Mouse (Mus musculus) macrophage (primary cell): Measurements from ENCODE around the gene Snx17. TPM values are rescaled to one million over a fixed set of nuclear protein-coding genes. Genes with fewer than 3 reads are reported as not detected.
"Not testable (repeated sequence)": the region's sequence is repeated elsewhere in the genome, so short reads cannot be mapped to it uniquely, and the experiment has no call there.

Experiments
- H3K27ac ChIP-seq: fragments of 350-480 bp; formaldehyde crosslinking; 2 replicates; pipeline ENCODE4 v1.9.0; 2021
- H3K36me3 ChIP-seq: fragments of 350-480 bp; formaldehyde crosslinking; 2 replicates; pipeline ENCODE4 v1.9.0; 2021; ENCODE audit errors: inconsistent target
- H3K4me3 ChIP-seq: fragments of 350-480 bp; formaldehyde crosslinking; 2 replicates; pipeline ENCODE4 v1.9.0; 2021; ENCODE audit errors: inconsistent target
- H3K79me2 ChIP-seq: fragments of 350-480 bp; formaldehyde crosslinking; 2 replicates; pipeline ENCODE4 v1.9.0; 2021; ENCODE audit errors: inconsistent target
- WGBS: methylation state at CpG from one replicate; pipeline ENCODE4 v1.1.7; 2026; ENCODE audit warnings: inconsistent platforms; ENCODE audit not compliant: missing documents; 5-methylcytosine and 5-hydroxymethylcytosine counted together
- polyA plus RNA-seq: library from polyadenylated mRNA; stranded (reverse); fragments of 250-400 nt; gene quantifications from 3 replicates; pipeline ENCODE4 v1.2.4, GENCODE M21; 2018; ENCODE audit warnings: inconsistent platforms

Gene Snx17
- polyA plus RNA-seq, 1 experiment from 2014 or later, result 30.9 TPM

GRCm38 (mm10) chr5:31201742-31202590, 8.9 kb downstream of the Snx17 start, which contains the start of gene Zfp513:
Zfp513 (minus strand) TSS chr5:31202303.
- H3K36me3 ChIP-seq, result peaks cover 57% of the 10 kb centered on the region
- H3K79me2 ChIP-seq, result peaks cover 47% of the 10 kb centered on the region
- peak within 1 kb of the TSS; percentile 89 for H3K4me3 ChIP-seq
- H3K27ac ChIP-seq, result peak within 1 kb of the TSS; percentile 90
- WGBS, result under 1% methylated on average over 52 of the region's 53 CpGs

DNA sequence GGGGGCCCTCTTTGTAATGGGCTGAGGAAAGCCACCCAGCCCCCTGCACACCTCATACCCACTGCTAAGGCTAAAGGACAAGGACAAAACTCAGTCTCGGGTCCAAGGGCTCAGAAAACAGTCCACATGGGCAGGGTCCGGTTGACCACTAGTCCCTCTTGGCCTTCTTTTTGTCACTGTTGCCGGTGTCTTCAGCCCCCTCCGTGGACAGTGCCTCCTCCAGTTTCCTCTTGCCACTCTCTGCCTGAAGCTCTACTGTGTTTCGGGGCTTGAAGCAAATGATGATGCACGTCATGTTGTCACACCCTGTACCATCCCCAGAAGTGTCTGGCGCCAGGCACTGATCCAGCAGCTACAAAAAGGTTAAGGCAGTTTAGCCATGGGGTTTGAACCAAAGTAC, 9.9 kb downstream of the Snx17 start:
- Histone ChIP-seq H3K79me2 (peaks cover 38% of the 10 kb centered on the region), H3K4me3 (peak overlapping the region; percentile 89), H3K27ac (peak overlapping the region; percentile 77), H3K36me3 (peaks cover 56% of the 10 kb centered on the region)
- WGBS, result 95% methylated on average over 7 of the region's 7 CpGs

DNA sequence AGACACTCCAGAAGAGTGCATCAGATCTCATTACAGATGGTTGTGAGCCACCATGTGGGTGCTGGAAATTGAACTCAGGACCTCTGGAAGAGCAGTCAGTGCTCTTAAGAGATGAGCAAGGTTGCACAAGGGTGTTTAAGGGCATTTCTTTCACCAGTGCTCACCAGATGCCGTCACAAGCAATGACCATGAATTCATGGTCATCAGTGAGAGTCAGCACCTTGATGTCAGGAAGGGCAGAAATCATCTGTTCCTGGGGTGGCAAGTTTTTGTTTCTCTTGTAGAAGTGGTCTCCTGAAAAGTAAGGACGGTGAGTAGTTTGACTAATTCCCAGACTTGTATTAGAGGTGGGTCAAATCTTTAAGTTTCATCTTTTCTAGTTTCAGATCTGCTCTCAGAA, 10.8 kb downstream of the Snx17 start:
- Histone ChIP-seq H3K79me2 (peaks cover 40% of the 10 kb centered on the region), H3K27ac (no peak overlapping the region), H3K4me3 (no peak overlapping the region), H3K36me3 (peaks cover 48% of the 10 kb centered on the region)
- 97% methylated on average over 2 of the region's 2 CpGs for WGBS

GRCm38 (mm10) chr5:31204421-31204820, 11.4 kb downstream of the Snx17 start:
- Histone ChIP-seq H3K4me3 (no peak overlapping the region), H3K36me3 (peaks cover 42% of the 10 kb centered on the region), H3K27ac (no peak overlapping the region), H3K79me2 (peaks cover 40% of the 10 kb centered on the region)
- WGBS, result 98% methylated on average over 6 of the region's 6 CpGs

DNA sequence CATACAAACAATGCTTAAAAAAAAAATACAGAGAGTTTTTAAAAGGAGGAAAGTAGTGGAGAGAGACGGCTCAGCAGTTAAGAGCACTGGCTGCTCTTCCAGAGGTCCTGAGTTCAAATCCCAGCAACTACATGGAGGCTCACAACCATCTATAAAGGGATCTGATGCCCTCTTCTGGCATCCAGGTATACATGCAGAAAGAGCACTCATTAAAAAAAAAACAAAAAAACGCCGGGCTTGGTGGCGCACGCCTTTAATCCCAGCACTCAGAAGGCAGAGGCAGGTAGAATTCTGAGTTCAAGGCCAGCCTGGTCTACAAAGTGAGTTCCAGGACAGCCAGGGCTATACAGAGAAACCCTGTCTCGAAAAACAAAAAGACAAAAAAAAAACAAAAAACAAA, 23.5 kb downstream of the Snx17 start:
- H3K79me2 ChIP-seq, result peaks cover 83% of the 10 kb centered on the region
- not testable (repeated sequence) for H3K36me3 ChIP-seq, H3K4me3 ChIP-seq, H3K27ac ChIP-seq
- 81% methylated on average over 5 of the region's 6 CpGs for WGBS

DNA sequence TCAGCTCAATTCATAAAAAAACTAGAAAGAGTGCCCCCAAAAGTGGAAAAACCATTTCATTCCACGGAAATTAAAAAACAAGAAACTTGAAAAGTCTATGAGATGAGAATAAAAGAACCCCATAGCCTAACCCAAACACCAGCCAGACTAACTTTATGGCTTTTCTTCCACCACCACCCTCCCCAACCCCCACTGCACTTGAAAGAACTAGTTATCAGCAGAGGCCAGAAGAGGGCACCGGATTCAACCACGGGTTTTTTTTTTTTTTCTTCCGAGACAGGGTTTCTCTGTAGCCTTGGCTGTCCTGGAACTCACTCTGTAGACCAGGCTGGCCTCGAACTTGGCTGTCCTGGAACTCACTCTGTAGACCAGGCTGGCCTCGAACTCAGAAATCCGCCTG, 25.3 kb downstream of the Snx17 start:
- 100% methylated on average over 1 of the region's 7 CpGs for WGBS
- H3K36me3 ChIP-seq, result no peaks in the 10 kb centered on the region
- H3K79me2 ChIP-seq, result peaks cover 66% of the 10 kb centered on the region
- no peak overlapping the region for H3K4me3 ChIP-seq
- H3K27ac ChIP-seq, result no peak overlapping the region

DNA sequence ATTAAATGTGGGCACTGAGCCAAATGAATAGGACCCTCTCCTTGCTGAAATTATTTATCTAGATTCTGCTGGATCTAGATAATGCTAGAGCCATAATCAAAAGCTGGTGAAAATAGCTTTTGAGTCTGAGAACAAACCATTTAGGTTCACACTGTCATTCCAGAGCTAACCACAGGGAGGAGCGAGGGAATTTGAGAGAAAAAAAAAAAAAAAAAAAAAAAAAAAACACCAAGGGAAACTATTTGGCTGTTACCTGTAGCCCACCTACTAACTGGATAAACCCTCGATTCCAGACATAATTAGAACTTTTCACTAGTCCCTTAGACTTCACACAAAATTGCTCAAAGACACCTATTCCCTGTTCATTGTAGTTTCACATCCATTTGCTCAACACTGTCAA, 26.0 kb downstream of the Snx17 start:
- peak overlapping the region; percentile 47 for H3K4me3 ChIP-seq
- peaks cover 58% of the 10 kb centered on the region for H3K79me2 ChIP-seq
- WGBS, result 7% methylated on average over 2 of the region's 2 CpGs
- H3K36me3 ChIP-seq, result no peaks in the 10 kb centered on the region
- no peak overlapping the region for H3K27ac ChIP-seq

GRCm38 (mm10) chr5:31219474-31219873, 26.4 kb downstream of the Snx17 start:
- 1% methylated on average over 10 of the region's 11 CpGs for WGBS
- peaks cover 54% of the 10 kb centered on the region for H3K79me2 ChIP-seq
- peak overlapping the region; percentile 34; the same call in 1 of the 2 replicates for H3K27ac ChIP-seq
- H3K4me3 ChIP-seq, result peak overlapping the region; percentile 47
- H3K36me3 ChIP-seq, result no peaks in the 10 kb centered on the region

- Histone ChIP-seq H3K27ac (peak overlapping the region; percentile 34; the same call in 1 of the 2 replicates), H3K4me3 (peak overlapping the region; percentile 47), H3K79me2 (peaks cover 49% of the 10 kb centered on the region), H3K36me3 (no peaks in the 10 kb centered on the region)
- 0% methylated on average over 36 of the region's 40 CpGs for WGBS
These were observed 27.0 kb downstream of the Snx17 start for GRCm38 (mm10) chr5:31219911-31220447.

- peak within 1 kb of the TSS; percentile 83 for H3K27ac ChIP-seq
- peaks cover 42% of the 10 kb centered on the region for H3K79me2 ChIP-seq
- H3K4me3 ChIP-seq, result peak within 1 kb of the TSS; percentile 77
- H3K36me3 ChIP-seq, result no peaks in the 10 kb centered on the region
- WGBS, result under 1% methylated on average over 68 of the region's 70 CpGs
These were observed 27.6 kb downstream of the Snx17 start, which contains the start of gene Ppm1g for GRCm38 (mm10) chr5:31220448-31221303. Ppm1g (minus strand) TSS chr5:31220687.

DNA sequence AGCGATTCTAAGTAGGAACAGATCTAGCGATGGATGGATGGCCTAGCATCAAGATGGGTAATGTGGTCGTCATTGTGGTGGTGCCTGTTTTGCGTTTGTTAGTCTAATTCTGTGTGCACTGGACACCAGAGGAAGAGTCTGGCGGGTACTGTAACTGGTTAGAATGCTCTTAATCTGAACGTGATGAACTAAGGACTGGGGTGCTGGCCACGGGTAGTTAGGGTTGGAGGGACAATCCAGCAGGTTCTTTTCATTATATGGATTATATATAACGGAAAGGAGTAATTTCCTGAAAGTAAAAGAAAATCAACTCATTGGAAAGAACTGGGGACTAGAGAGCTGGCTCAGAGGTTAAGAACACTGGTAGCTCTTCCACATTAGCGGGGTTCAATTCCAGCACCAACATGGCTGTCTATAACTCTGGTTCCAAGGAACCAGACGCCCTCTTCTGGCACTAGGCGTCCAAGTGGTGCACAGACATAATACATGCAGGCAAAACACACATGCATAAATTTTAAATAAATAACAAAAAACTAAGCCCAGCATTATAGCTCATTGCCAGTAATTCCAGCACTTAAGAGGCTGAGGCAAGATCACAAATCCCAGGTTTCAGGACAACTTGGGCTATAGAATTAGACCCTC, 28.4 kb downstream of the Snx17 start:
- 38% methylated on average over 11 of the region's 11 CpGs for WGBS
- Histone ChIP-seq H3K4me3 (peak overlapping the region; percentile 77), H3K79me2 (peaks cover 35% of the 10 kb centered on the region), H3K36me3 (no peaks in the 10 kb centered on the region), H3K27ac (peak overlapping the region; percentile 83)

- Histone ChIP-seq H3K27ac (no peak overlapping the region), H3K79me2 (peaks cover 22% of the 10 kb centered on the region), H3K36me3 (no peaks in the 10 kb centered on the region), H3K4me3 (no peak overlapping the region)
- WGBS, result 95% methylated on average over 9 of the region's 9 CpGs
These were observed 29.7 kb downstream of the Snx17 start for GRCm38 (mm10) chr5:31222696-31223095.

GRCm38 (mm10) chr5:31226641-31227040, 33.6 kb downstream of the Snx17 start:
- no peak overlapping the region for H3K4me3 ChIP-seq
- no peaks in the 10 kb centered on the region for H3K36me3 ChIP-seq
- no peaks in the 10 kb centered on the region for H3K79me2 ChIP-seq
- H3K27ac ChIP-seq, result no peak overlapping the region
- WGBS, result 86% methylated on average over 1 of the region's 1 CpGs
